Mouse (Mus musculus): ENCODE data around the gene Scn2a.

DNA sequence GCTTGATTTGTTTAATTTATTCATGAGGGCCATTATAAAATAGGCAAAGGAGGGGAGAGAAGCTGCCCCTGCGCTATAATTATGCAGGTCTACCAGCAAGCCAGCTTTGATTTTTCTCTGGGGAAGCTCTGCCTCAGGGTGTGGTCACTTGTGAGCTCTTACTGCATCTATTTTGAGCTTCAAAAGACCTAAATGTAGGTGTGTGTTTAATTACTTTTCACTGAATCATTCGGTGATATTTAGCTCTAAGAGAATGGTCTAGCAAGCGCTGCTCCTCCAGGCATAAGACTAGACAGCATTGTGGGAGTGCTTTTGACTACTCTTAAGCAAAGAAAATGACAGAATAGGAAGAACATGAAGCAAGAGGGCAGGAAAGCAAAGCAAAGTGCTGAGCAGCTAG, 80.6 kb downstream of the Scn2a start:
- TF ChIP-seq POLR2A (IDR thresholded peaks at IDR 0.05; ENCODE audit: borderline replicate concordance, extremely low read depth, low read depth, low read length) (no peak), CTCF (IDR thresholded peaks at IDR 0.05; ENCODE audit: insufficient read depth, low read length) (no peak)
